Mouse (Mus musculus): ENCODE results near the gene Wdr81. TPM values are rescaled to one million over a fixed set of nuclear protein-coding genes. Genes with fewer than 3 reads are reported as not detected.

The Wdr81 gene
- polyA plus RNA-seq, 1 experiment from 2014 or later = 3.3 TPM

DNA sequence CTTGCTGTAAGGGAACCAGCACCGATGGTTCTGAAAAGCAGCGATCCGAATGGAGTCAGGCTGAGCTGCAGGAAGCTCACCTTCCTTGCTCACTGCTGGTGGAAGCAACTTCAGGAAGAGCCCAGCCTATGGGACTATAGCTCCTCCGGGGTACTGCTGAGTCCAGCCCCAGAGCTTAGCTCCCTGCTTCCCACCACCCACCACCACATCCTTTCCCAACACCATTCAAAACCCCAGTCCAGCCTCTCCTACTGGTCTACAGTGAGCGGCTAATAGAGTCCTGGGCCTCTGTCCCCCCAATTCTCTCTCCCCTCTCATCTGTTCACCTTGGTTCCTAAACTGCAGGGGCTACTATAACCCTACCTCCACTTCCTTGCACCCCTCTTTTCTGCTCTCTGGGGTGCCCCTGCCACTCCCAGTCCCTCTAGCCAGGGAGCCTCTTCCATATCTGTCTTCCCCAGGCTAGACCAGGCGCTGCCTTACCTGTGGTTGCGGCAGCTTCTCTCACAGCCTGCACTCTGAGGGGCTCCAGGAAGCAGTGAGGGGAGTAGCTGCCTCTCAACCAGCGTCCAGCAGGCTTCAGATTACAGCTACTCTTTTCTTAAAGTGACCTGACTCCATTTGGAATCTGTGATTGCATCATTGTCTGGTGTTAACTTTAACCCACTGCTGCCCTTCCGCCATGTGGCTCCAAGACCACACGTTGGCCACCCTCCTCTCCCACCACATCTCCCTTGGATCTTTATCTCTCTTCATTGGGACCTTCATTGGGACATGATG lies 32.3 kb downstream of the Wdr81 start, which contains the start of gene Serpinf1:
Serpinf1 (minus strand) TSS at position 689 of the 780 bp plus-strand sequence.
- peak within 1 kb of the TSS; percentile 61 for H3K9ac ChIP-seq (ENCODE audit: low read length)
- peak within 1 kb of the TSS; percentile 78 for H3K4me2 ChIP-seq (ENCODE audit: low read depth, severe bottlenecking)
- H3K27ac ChIP-seq (replicated peaks; ENCODE audit: low read depth, low read length) = peak within 1 kb of the TSS; percentile 10
- no peaks in the 10 kb centered on the region for H3K27me3 ChIP-seq (ENCODE audit: control insufficient read depth, insufficient read depth, low read length)
- WGBS = 22% methylated on average over 10 of the region's 10 CpGs
- H3K9me3 ChIP-seq (ENCODE audit: control insufficient read depth, low read length) = no peaks in the 10 kb centered on the region
- no peaks in the 10 kb centered on the region for H3K36me3 ChIP-seq (ENCODE audit: control insufficient read depth, insufficient read depth, low read length)
- peak within 1 kb of the TSS; percentile 50 for H3K4me3 ChIP-seq (ENCODE audit: low read depth, low read length)
- ATAC-seq (ENCODE audit: insufficient number of reproducible peaks, low FRiP score, low TSS enrichment, low read depth) = peak; percentile 62; the same call in 1 of the 2 replicates
- H3K4me1 ChIP-seq (ENCODE audit: control insufficient read depth, insufficient read depth, low read length) = peaks cover 13% of the 10 kb centered on the region
- peak; percentile 63 for DNase-seq (ENCODE audit: low spot score)

DNA sequence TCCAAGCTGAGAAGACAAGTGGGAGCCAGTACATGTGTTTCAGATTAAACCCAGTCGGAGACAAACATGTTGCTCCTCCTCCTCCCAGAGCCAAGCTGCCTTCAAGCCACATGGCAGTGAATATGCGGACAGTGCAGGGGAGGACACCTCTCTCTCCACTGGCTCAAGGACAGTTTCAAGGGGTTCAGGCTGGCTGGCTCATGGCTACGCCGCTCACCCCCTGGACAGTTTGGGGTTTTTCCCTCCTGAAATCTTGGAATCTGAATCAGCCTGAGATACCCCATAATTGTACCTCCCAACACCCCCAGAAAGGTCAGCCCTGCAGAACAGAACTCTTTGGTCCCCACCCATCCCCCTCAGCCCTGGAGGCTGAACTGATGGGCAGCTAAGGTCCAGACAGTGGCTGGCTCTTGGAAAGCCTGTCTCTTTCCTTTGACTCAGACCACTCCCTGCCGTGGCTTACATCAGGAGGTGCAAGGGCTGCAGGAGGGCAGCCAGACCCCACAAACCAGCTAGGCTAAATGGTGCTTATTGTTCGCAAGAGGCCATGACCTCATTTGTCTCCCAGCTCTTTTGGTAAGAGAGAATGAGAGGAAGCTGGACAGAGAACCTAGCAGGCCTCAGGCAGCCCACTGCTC lies 33.0 kb downstream of the Wdr81 start:
- ATAC-seq (ENCODE audit: insufficient number of reproducible peaks, low FRiP score, low TSS enrichment, low read depth) (peak; percentile 66; the same call in 1 of the 2 replicates), DNase-seq (ENCODE audit: low spot score) (peak; percentile 43)

DNA sequence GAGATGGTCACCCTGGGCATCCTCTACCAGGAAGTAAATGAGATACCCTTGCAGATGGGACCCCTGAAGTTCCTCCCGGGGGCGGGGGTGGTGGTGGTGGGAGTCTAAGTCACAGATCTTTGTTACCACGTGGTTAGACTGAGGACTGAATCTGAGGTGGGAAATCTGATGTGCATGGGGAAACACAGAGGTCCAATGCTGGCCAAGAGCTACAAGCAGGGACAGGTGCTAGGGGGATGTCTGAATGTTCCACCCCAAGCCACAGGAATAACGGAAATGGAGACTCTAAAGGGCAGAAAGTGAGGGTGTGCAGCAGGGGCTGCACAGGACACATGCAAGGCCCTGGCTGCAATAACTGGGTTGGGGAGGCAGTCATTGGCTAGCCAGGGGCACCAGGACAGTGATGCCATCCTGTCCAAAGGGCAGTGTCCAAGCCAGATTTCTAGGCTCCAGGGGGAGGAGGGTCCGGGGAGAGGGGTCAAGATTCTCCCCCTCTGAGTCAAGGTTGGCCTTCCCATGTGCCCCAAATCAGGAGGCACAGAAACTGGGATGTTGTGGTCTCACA lies 33.6 kb downstream of the Wdr81 start:
- H3K36me3 ChIP-seq (ENCODE audit: control insufficient read depth, insufficient read depth, low read length) = no peaks in the 10 kb centered on the region
- H3K27ac ChIP-seq (replicated peaks; ENCODE audit: low read depth, low read length) = peak overlapping the region; percentile 10; the same call in 1 of the 2 replicates
- DNase-seq (ENCODE audit: low spot score) (no peak), ATAC-seq (ENCODE audit: insufficient number of reproducible peaks, low FRiP score, low TSS enrichment, low read depth) (no peak)
- peaks cover 13% of the 10 kb centered on the region for H3K4me1 ChIP-seq (ENCODE audit: control insufficient read depth, insufficient read depth, low read length)
- H3K4me3 ChIP-seq (ENCODE audit: low read depth, low read length) = peak overlapping the region; percentile 50
- WGBS = 43% methylated on average over 5 of the region's 5 CpGs
- peak overlapping the region; percentile 78 for H3K4me2 ChIP-seq (ENCODE audit: low read depth, severe bottlenecking)
- no peaks in the 10 kb centered on the region for H3K27me3 ChIP-seq (ENCODE audit: control insufficient read depth, insufficient read depth, low read length)
- H3K9me3 ChIP-seq (ENCODE audit: control insufficient read depth, low read length) = no peaks in the 10 kb centered on the region
- peak overlapping the region; percentile 61 for H3K9ac ChIP-seq (ENCODE audit: low read length)

More for the DNA sequence above, 33.0 kb downstream of the Wdr81 start:
- peak overlapping the region; percentile 50 for H3K4me3 ChIP-seq (ENCODE audit: low read depth, low read length)
- peaks cover 13% of the 10 kb centered on the region for H3K4me1 ChIP-seq (ENCODE audit: control insufficient read depth, insufficient read depth, low read length)
- peak overlapping the region; percentile 61 for H3K9ac ChIP-seq (ENCODE audit: low read length)
- peak overlapping the region; percentile 10 for H3K27ac ChIP-seq (replicated peaks; ENCODE audit: low read depth, low read length)
- H3K4me2 ChIP-seq (ENCODE audit: low read depth, severe bottlenecking) = peak overlapping the region; percentile 78
- H3K9me3 ChIP-seq (ENCODE audit: control insufficient read depth, low read length) = no peaks in the 10 kb centered on the region
- H3K36me3 ChIP-seq (ENCODE audit: control insufficient read depth, insufficient read depth, low read length) = no peaks in the 10 kb centered on the region
- 17% methylated on average over 6 of the region's 6 CpGs for WGBS
- H3K27me3 ChIP-seq (ENCODE audit: control insufficient read depth, insufficient read depth, low read length) = no peaks in the 10 kb centered on the region

DNA sequence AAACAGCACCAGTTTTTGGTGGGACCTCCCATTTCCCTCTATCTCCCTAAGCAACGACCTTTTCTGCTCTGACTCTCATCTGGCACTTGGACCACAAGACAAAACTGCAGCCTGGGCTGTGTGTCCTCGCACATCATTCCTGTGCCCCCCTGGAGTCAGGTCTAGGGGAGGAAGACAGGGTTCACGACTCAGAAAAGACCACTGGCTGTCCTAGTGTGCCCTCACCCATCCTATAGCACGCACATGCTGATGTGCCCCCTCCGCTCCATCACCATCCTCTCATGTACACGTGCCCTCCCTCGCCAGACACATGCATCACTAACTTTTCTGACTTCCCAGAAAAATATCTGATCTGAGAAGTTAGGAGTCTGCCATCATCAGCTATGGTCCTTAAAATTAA lies 34.5 kb downstream of the Wdr81 start:
- H3K9me3 ChIP-seq (ENCODE audit: control insufficient read depth, low read length) = no peaks in the 10 kb centered on the region
- 84% methylated on average over 7 of the region's 7 CpGs for WGBS
- no peak overlapping the region for H3K9ac ChIP-seq (ENCODE audit: low read length)
- H3K27me3 ChIP-seq (ENCODE audit: control insufficient read depth, insufficient read depth, low read length) = no peaks in the 10 kb centered on the region
- DNase-seq (ENCODE audit: low spot score) = no peak
- 0 out of 2 replicates have a peak, but pooled peaks cover 2% of the 10 kb centered on the region for H3K36me3 ChIP-seq (ENCODE audit: control insufficient read depth, insufficient read depth, low read length)
- H3K27ac ChIP-seq (replicated peaks; ENCODE audit: low read depth, low read length) = no peak overlapping the region
- ATAC-seq (ENCODE audit: insufficient number of reproducible peaks, low FRiP score, low TSS enrichment, low read depth) = no peak
- peaks cover 13% of the 10 kb centered on the region for H3K4me1 ChIP-seq (ENCODE audit: control insufficient read depth, insufficient read depth, low read length)
- no peak overlapping the region for H3K4me3 ChIP-seq (ENCODE audit: low read depth, low read length)
- H3K4me2 ChIP-seq (ENCODE audit: low read depth, severe bottlenecking) = no peak overlapping the region

DNA sequence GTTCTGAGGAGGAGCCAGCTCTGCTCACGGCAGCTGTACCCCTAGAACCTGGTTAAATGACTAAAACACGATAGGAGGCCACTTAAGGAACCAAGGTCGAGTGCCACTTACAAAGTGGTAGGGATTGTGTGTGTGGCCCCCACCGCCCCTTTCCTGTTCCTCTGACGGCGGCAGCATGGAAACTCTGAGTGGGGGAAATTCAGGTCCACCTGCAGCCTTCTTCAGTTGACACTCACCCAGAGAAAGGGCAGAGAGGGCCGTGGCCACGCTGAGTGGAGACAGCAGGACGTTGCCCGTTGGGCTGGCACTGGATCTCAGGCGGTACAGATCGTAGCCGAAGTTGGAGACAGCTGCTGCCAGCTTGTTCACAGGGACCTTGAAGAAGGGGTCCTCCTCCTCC lies 38.5 kb downstream of the Wdr81 start:
- H3K27me3 ChIP-seq (ENCODE audit: control insufficient read depth, insufficient read depth, low read length) = no peaks in the 10 kb centered on the region
- peaks cover 7% of the 10 kb centered on the region for H3K4me1 ChIP-seq (ENCODE audit: control insufficient read depth, insufficient read depth, low read length)
- no peak for ATAC-seq (ENCODE audit: insufficient number of reproducible peaks, low FRiP score, low TSS enrichment, low read depth)
- H3K9me3 ChIP-seq (ENCODE audit: control insufficient read depth, low read length) = no peaks in the 10 kb centered on the region
- no peak overlapping the region for H3K4me2 ChIP-seq (ENCODE audit: low read depth, severe bottlenecking)
- H3K4me3 ChIP-seq (ENCODE audit: low read depth, low read length) = no peak overlapping the region
- DNase-seq (ENCODE audit: low spot score) = no peak
- H3K36me3 ChIP-seq (ENCODE audit: control insufficient read depth, insufficient read depth, low read length) = peaks cover 4% of the 10 kb centered on the region; the same call in 1 of the 2 replicates
- H3K27ac ChIP-seq (replicated peaks; ENCODE audit: low read depth, low read length) = no peak overlapping the region
- H3K9ac ChIP-seq (ENCODE audit: low read length) = no peak overlapping the region
- 89% methylated on average over 13 of the region's 13 CpGs for WGBS

DNA sequence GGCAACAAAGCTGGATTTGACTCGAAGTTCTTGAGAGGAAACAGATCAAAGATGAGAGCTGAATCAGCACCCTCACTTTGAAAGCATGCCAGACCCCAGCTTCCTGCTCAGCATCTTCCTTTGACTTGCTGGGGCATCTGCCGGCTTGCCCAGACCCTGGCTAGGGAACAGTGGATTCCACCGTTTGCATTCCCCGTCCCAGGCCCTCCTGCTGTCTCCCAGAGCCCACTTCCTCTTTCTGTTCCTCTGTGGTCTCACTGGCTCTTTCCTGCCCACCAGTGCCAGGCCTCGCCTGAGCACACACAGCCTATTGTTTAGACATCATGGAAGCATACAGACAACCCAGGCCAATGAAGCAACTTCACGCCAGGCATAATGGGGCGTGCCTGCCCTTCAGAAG lies 39.4 kb downstream of the Wdr81 start:
- no peak overlapping the region for H3K4me3 ChIP-seq (ENCODE audit: low read depth, low read length)
- H3K27me3 ChIP-seq (ENCODE audit: control insufficient read depth, insufficient read depth, low read length) = no peaks in the 10 kb centered on the region
- no peak overlapping the region for H3K9ac ChIP-seq (ENCODE audit: low read length)
- ATAC-seq (ENCODE audit: insufficient number of reproducible peaks, low FRiP score, low TSS enrichment, low read depth) = no peak
- H3K36me3 ChIP-seq (ENCODE audit: control insufficient read depth, insufficient read depth, low read length) = peaks cover 4% of the 10 kb centered on the region; the same call in 1 of the 2 replicates
- H3K4me1 ChIP-seq (ENCODE audit: control insufficient read depth, insufficient read depth, low read length) = no peaks in the 10 kb centered on the region
- H3K9me3 ChIP-seq (ENCODE audit: control insufficient read depth, low read length) = no peaks in the 10 kb centered on the region
- no peak overlapping the region for H3K27ac ChIP-seq (replicated peaks; ENCODE audit: low read depth, low read length)
- no peak overlapping the region for H3K4me2 ChIP-seq (ENCODE audit: low read depth, severe bottlenecking)
- 64% methylated on average over 7 of the region's 7 CpGs for WGBS
- DNase-seq (ENCODE audit: low spot score) = no peak

DNA sequence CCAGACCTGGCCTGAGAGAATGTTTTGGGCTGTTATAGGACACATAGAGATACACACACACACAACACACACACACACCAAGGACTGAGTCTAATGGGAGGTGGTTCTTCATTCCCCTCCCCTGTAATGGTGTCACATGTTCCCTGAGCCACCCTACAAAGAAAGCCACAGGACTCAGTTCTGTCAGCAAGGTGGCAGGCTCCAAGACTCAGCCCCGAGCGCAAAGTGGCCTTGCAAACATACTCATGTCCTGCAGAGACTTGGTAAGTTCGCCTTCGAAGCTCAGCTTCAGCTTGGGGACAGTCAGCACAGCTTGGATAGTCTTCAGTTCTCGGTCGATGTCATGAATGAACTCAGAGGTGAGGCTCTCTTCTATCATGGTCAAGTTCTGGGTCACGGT lies 43.9 kb downstream of the Wdr81 start:
- peaks cover 7% of the 10 kb centered on the region; the same call in 1 of the 2 replicates for H3K36me3 ChIP-seq (ENCODE audit: control insufficient read depth, insufficient read depth, low read length)
- H3K4me2 ChIP-seq (ENCODE audit: low read depth, severe bottlenecking) = no peak overlapping the region
- no peaks in the 10 kb centered on the region for H3K4me1 ChIP-seq (ENCODE audit: control insufficient read depth, insufficient read depth, low read length)
- H3K27me3 ChIP-seq (ENCODE audit: control insufficient read depth, insufficient read depth, low read length) = no peaks in the 10 kb centered on the region
- no peaks in the 10 kb centered on the region for H3K9me3 ChIP-seq (ENCODE audit: control insufficient read depth, low read length)
- DNase-seq (ENCODE audit: low spot score) (no peak), ATAC-seq (ENCODE audit: insufficient number of reproducible peaks, low FRiP score, low TSS enrichment, low read depth) (no peak)
- no peak overlapping the region for H3K9ac ChIP-seq (ENCODE audit: low read length)
- H3K4me3 ChIP-seq (ENCODE audit: low read depth, low read length) = no peak overlapping the region
- WGBS = 91% methylated on average over 7 of the region's 7 CpGs
- H3K27ac ChIP-seq (replicated peaks; ENCODE audit: low read depth, low read length) = no peak overlapping the region

Measured in limb, embryonic 11.5 days (tissue).